In genomic region chr3:81386931-81387330, GRCm38 (mm10) we compare ENCODE assay signal across 16 mouse cellular contexts.
DNase-seq lines count a peak whose midpoint lies in the region; ATAC-seq and TF ChIP-seq lines count a peak whose summit lies in the region.
"Had no signal": no experiment of that assay in that cellular context is flagged by ENCODE, and none has a peak within 500 bp of the region (broad histone marks: within the 10 kb centered on the region; RNA-seq: fewer than 3 reads in every experiment).

No protein-coding gene starts in this region.

- no peaks in the 10 kb centered on the region for H3K27me3 ChIP-seq in embryonic facial prominence, embryonic 12.5 days
- no peaks in the 10 kb centered on the region for H3K27me3 ChIP-seq in kidney, embryonic 16.5 days (ENCODE audit: insufficient read depth, low read length)
- H3K27me3 ChIP-seq in heart, embryonic 11.5 days (ENCODE audit: control insufficient read depth, insufficient read depth, low read length) = no peaks in the 10 kb centered on the region
- H3K27me3 ChIP-seq: embryonic facial prominence, embryonic 15.5 days; liver, embryonic 15.5 days; midbrain, embryonic 15.5 days had no signal

- intact Hi-C loops in gastrocnemius, adult 2 months (cut with DNase I) = no loop called here
- intact Hi-C loops in gastrocnemius, postnatal 36 days (cut with DNase I) = no loop called here

- no peaks in the 10 kb centered on the region for H3K9me3 ChIP-seq in embryonic facial prominence, embryonic 12.5 days
- no peaks in the 10 kb centered on the region for H3K9me3 ChIP-seq in kidney, embryonic 16.5 days (ENCODE audit: low read length)
- H3K9me3 ChIP-seq in heart, embryonic 11.5 days (replicated peaks; ENCODE audit: control insufficient read depth, low read length) = no peaks in the 10 kb centered on the region
- H3K9me3 ChIP-seq: embryonic facial prominence, embryonic 15.5 days; heart, embryonic 10.5 days; liver, embryonic 15.5 days; midbrain, embryonic 15.5 days had no signal

- ATAC-seq in embryonic facial prominence, embryonic 12.5 days (ENCODE audit: insufficient number of reproducible peaks, insufficient read depth, low FRiP score, low TSS enrichment) = no peak
- peak; percentile 84; the same call in 1 of the 2 replicates for ATAC-seq in kidney, embryonic 16.5 days (ENCODE audit: low FRiP score, low TSS enrichment)
- ATAC-seq in heart, embryonic 11.5 days (replicated peaks; ENCODE audit: insufficient number of reproducible peaks, low FRiP score, low TSS enrichment) = no peak
- ATAC-seq: hindbrain, embryonic 16.5 days; midbrain, embryonic 15.5 days had no signal

- H3K4me1 ChIP-seq in embryonic facial prominence, embryonic 12.5 days = no peaks in the 10 kb centered on the region
- no peaks in the 10 kb centered on the region for H3K4me1 ChIP-seq in kidney, embryonic 16.5 days (ENCODE audit: insufficient read depth, low read length)
- no peaks in the 10 kb centered on the region for H3K4me1 ChIP-seq in heart, embryonic 11.5 days (ENCODE audit: control insufficient read depth, insufficient read depth, low read length)
- H3K4me1 ChIP-seq: embryonic facial prominence, embryonic 15.5 days; heart, embryonic 10.5 days; liver, embryonic 15.5 days; midbrain, embryonic 15.5 days had no signal

- peak overlapping the region; percentile 48 for H3K4me3 ChIP-seq in gastrocnemius, adult 2 months
- H3K4me3 ChIP-seq in embryonic facial prominence, embryonic 12.5 days = no peak overlapping the region
- H3K4me3 ChIP-seq in kidney, embryonic 16.5 days (ENCODE audit: low read length) = peak overlapping the region; percentile 20
- no peak overlapping the region for H3K4me3 ChIP-seq in heart, embryonic 11.5 days (ENCODE audit: low read depth, low read length)
- H3K4me3 ChIP-seq: embryonic facial prominence, embryonic 15.5 days; heart, embryonic 10.5 days; liver, embryonic 15.5 days; midbrain, embryonic 15.5 days had no signal

- no peak overlapping the region for H3K9ac ChIP-seq in embryonic facial prominence, embryonic 12.5 days
- no peak overlapping the region for H3K9ac ChIP-seq in kidney, embryonic 16.5 days (replicated peaks; ENCODE audit: low read length)
- H3K9ac ChIP-seq in heart, embryonic 11.5 days (ENCODE audit: low read depth, low read length) = no peak overlapping the region
- H3K9ac ChIP-seq: embryonic facial prominence, embryonic 15.5 days; liver, embryonic 15.5 days; midbrain, embryonic 15.5 days had no signal

- DNase-seq in gastrocnemius, adult 2 months = peak; percentile 36
- no peak for DNase-seq in gastrocnemius, postnatal 36 days
- DNase-seq in 3134 (ENCODE audit: extremely low read depth, insufficient read length, low spot score) = peak; percentile 9
- no peak for DNase-seq in spleen, postnatal 36 days (ENCODE audit: low spot score in 2 of 2)
- no peak for DNase-seq in cerebellum, adult 11-12 months
- DNase-seq: adrenal gland, postnatal 25 days; cerebellum, adult 9-11 months; left cerebral cortex, postnatal 4 days had no signal

- TF ChIP-seq CTCF in gastrocnemius, adult 2 months (IDR thresholded peaks at IDR 0.05) = no peak

- no peak overlapping the region for H3K27ac ChIP-seq in gastrocnemius, adult 2 months
- no peak overlapping the region for H3K27ac ChIP-seq in embryonic facial prominence, embryonic 12.5 days
- no peak overlapping the region for H3K27ac ChIP-seq in kidney, embryonic 16.5 days (ENCODE audit: low read length)
- no peak overlapping the region for H3K27ac ChIP-seq in heart, embryonic 11.5 days (ENCODE audit: low read depth, low read length)
- H3K27ac ChIP-seq: embryonic facial prominence, embryonic 15.5 days; heart, embryonic 10.5 days; liver, embryonic 15.5 days; midbrain, embryonic 15.5 days had no signal

- no peaks in the 10 kb centered on the region for H3K36me3 ChIP-seq in embryonic facial prominence, embryonic 12.5 days
- H3K36me3 ChIP-seq in kidney, embryonic 16.5 days (ENCODE audit: insufficient read depth, low read length) = no peaks in the 10 kb centered on the region
- no peaks in the 10 kb centered on the region for H3K36me3 ChIP-seq in heart, embryonic 11.5 days (ENCODE audit: control insufficient read depth, insufficient read depth, low read length)
- H3K36me3 ChIP-seq: embryonic facial prominence, embryonic 15.5 days; heart, embryonic 10.5 days; liver, embryonic 15.5 days; midbrain, embryonic 15.5 days had no signal

- 28% methylated on average over 14 of the region's 14 CpGs for WGBS in embryonic facial prominence, embryonic 12.5 days
- WGBS in kidney, embryonic 16.5 days = 10% methylated on average over 14 of the region's 14 CpGs
- WGBS in heart, embryonic 11.5 days (ENCODE audit: insufficient replicate concordance) = 63% methylated on average over 14 of the region's 14 CpGs

- peak overlapping the region; percentile 23 for H3K4me2 ChIP-seq in embryonic facial prominence, embryonic 12.5 days (replicated peaks)
- H3K4me2 ChIP-seq in kidney, embryonic 16.5 days (replicated peaks; ENCODE audit: low read depth, low read length) = peak overlapping the region; percentile 46
- no peak overlapping the region for H3K4me2 ChIP-seq in heart, embryonic 11.5 days
- H3K4me2 ChIP-seq: embryonic facial prominence, embryonic 15.5 days; liver, embryonic 15.5 days; midbrain, embryonic 15.5 days had no signal

Comparison
In these comparisons a context has a peak if more than half of its experiments do, and no peak if none do; other contexts are left out.
1. DNase-seq: peak in gastrocnemius, adult 2 months (single experiment) and 3134 (single experiment); none in gastrocnemius, postnatal 36 days (0 of 2), spleen, postnatal 36 days (0 of 2) and cerebellum, adult 11-12 months (single experiment).
2. H3K4me3 ChIP-seq: peak in gastrocnemius, adult 2 months (single experiment) and kidney, embryonic 16.5 days (single experiment); none in embryonic facial prominence, embryonic 12.5 days (single experiment) and heart, embryonic 11.5 days (single experiment).